Mouse (Mus musculus): Measurements from ENCODE around the gene 3830406C13Rik.

Gene 3830406C13Rik

DNA sequence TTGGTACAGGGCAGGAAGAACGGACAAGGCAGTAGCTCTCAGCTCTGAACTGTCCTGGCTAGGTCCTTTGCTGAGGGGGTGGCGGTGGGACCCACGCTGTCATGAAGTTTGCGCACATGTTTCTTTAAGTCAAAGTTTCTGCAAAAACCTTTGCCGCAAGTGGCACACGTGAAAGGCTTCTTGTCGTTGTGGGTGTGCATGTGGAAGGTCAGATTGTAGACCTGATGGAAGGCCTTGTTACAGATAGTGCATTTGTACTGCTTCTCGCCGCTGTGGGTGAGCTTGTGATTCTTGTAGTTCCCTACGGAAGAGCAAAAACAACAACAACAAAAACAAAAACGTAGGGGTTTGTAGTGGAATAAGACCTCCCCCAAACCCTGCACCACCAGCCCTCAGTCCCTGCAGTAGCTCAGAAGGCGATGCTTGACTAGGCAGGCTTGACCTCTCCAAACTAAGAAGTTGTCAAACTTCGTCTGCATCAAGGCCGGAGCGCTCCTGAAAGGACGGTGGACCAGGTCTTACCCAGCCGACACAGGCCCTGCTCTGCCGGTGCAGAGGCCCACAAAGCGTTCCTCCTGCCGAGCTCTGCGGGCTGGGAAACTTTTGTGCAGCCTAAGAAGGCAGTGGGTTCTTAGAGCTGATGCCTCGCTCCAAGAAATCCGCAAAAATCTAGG is 58.6 kb downstream of the 3830406C13Rik start:
- in situ Hi-C loops (cut with MboI, MseI) = no loop called here

DNA sequence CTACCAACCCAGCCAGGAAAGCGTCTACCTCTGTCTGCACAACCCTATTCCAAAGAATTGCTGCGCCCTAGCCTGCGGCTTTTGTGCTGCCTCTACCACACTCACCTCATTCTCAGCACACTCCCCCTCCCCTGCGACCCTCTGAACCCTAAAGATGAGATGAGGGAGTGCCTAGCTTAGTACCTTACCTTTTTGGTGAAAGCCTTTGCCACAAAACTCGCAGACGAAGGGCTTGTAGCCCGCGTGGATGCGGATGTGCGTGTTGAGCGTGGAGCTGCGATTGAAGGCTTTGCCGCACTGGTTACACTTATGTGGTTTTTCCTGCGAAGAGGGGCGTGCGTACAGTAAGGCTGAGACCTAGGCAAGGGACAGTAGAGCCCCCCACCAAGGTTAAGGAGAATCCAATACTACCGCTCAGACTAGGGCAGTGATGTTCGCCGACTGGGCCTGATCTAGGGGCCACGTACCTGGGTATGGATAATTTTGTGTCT is 59.5 kb downstream of the 3830406C13Rik start:
- in situ Hi-C loops (cut with MboI, MseI) = no loop called here

DNA sequence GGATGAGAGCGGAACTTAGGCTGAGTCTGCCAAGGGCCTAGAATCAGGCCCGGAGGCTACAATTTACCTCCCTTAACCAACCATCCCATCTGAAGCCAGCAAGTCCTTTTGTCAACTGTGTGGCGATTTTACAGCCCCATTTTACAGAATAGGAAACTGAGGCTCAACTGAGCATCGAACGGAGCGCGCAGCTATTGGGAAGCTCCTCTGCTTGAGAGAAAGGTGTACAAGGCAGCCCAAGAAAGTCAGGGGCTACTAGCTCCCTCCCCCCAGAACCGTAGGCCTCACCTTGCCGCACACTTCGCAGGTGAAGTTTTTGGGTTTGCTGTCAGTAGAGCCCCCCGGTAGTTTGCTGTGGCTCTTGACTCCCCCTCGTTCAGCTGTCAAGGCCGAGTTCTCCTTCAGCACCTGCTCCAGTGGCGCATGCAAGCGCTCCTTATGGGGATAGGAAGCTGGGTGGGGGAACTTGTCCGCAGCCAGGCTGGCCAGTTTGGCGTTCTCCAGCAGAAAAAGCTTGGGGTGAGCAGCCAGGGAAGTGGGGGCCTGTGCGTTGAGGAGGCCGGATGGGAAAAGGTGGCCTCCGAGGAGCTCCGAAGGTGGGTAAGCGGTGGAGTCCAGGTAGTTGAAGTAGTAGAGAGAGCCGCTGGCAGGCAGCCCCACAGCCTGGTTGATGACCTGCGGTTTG is 60.2 kb downstream of the 3830406C13Rik start:
- in situ Hi-C loops (cut with MboI, MseI) = no loop called here

- in situ Hi-C loops (cut with MboI, MseI) = no loop called here
Measured at GRCm38 (mm10) chr14:12344746-12345240, 60.8 kb downstream of the 3830406C13Rik start.

DNA sequence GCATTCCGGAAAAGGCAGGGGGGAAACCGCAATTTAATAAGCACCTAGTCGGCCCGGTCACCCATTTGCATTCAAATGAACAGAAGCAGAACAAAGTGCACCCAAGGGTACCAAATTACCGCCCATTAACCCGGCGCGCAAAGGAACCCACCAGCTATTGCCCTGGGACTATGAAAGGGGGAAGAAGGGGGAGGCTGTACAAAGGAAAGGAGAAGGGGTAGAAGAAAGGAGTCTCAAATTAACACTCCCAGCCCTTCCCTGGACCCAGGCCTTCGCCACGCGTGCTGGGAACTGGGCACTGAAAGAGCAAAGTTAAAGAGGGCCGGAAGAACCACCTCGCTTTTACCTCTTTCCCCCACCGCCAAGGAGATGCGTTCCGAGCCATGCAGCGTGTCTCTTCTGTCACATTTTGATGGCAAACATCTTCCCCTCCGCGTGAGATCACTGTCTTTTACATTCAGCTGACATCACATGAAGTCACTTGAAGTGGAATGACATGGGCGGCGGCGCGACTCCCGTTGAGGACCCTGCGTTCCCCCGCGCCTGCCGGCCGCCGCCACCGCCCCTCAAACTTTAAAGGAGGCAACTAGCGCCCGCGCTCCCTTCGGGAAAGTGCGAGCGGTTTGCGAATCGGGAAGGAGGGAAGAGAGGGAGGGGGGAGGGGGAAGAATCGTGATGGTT is 61.4 kb downstream of the 3830406C13Rik start:
- in situ Hi-C loops (cut with MboI, MseI) = no loop called here

- in situ Hi-C loops (cut with MboI, MseI) = no loop called here
Measured at GRCm38 (mm10) chr14:12346011-12346864, 62.3 kb downstream of the 3830406C13Rik start.

DNA sequence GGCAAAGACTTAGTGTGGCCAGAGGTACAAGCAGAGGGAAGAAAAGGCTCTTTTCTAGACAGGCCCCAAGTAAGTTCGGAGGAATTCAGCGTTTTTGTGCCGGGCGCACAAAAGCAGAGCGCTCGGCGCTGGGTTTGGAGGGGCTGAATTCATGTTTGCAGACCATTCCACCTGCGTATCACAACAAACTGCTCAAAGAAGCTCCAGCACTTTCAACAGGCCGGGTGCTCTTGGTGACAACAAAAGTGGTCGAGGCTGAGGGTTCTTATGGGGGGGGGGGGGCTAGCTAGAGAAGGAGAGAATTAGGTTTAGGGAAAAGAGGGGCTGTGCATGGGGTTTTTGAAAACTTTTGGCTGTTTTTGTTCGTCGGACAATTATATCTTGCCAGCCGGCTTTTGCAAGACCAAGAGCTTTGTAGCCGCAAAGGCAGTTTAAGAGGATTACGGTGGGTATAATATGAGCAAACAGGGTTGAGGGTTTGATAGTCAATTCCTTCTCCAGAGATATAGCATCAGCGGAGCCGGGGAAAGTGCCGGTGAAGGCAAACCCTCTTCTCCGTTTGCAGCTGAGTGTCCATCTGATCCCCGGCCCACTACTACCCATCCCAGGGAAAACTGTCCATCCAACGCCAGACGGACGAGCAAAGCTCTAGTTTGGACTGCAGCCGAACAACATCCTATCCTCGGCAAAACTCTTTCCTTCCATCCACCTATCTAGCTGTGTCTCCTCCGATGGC is 63.1 kb downstream of the 3830406C13Rik start:
- in situ Hi-C loops (cut with MboI, MseI) = no loop called here

DNA sequence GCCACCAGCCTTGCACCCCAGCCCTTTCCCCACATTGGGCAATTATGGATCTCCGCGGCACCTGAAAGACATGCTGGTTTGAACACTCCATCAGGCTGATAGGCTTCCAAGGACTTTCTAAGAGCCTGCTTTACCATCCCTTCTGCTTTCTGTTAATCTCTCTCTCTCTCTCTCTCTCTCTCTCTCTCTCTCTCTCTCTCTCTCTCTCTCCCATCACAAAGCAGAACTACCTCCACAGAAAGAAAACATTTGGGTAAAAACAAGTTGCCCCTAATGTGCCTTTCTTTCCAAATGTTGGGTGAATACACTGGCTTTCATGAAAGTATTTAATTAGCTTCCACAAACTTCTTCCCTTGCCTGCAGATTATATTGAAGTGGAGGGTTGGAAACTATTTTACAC is 64.1 kb downstream of the 3830406C13Rik start, which contains the start of gene Fezf2:
Fezf2 (minus strand) TSS at position 101 of the 400 bp plus-strand sequence.
- in situ Hi-C loops (cut with MboI, MseI) = no loop called here

DNA sequence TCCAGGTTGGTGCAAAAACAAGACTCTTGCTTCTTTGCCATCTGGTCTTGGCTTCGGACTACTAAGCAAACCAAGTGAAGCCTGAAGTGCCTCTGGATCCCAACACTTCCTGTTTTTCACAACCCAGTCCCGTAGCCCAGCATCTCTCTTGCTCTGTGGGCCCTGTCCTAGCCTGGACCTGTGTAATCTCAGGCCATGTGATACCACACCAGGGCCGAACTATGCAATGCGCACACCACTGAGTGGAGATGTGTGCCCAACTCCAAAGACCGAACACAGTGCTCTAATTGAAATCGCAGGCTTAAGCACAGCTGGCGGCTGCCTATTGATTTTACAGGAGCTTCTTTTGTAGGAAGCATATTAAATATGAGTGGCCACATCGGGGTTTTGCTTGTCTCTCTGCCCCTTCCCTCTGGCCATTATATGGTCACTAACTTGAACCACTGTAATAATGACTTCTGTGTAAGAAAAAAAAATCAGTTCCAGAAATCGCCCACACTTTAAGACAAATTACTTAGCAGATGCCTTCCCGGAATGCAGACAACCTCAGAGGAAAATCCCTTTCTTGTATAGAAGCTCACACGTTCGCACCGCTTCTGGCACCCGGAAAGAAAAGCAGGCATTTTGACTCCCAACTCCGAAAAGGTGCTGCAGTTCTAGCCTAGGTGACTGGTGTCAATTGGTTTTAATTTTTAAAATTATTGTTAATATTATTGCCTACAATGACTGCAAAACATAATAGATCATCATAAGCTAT is 65.5 kb downstream of the 3830406C13Rik start:
- in situ Hi-C loops (cut with MboI, MseI) = no loop called here

DNA sequence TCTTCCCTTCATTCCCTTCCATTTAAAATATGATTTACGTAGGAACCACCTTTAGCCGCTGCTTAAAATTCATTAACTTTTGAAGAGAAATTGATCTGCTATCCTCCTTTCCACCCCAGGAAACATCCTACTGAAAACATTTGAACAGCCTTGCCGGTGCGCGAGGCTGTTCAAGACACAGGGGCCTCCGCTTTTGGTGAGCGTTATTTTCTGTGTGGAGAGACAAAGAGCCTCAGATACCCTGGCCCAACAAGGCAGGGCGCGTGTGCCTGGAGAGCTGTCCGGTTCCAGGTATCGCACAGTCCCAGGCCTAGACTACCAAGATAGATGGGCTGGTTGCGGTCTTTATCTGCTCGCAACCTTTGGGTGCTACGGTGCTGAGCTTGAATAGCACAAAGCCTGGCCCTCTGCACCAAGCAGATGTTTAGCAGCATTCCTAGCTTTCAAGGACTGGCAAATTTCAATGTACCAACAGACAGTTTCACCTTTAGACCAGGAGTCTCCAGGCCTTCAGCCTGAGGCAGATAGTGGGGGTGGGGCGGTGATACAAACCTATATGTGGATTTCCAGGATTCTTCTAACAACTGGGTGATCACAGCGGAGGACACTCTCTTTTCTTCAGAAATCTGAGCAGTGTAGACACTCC is 66.4 kb downstream of the 3830406C13Rik start:
- in situ Hi-C loops (cut with MboI, MseI) = no loop called here

Measured in regulatory T cell (primary cell).